Mouse (Mus musculus) spleen, adult 2 months (tissue): ENCODE measurements around the gene Stk33. TPM values are rescaled to one million over a fixed set of nuclear protein-coding genes. Genes with fewer than 3 reads are reported as not detected.

Experiments used
- DNase-seq, 2 experiments: peaks; one replicate each; pipeline versions ENCODE4 v3.0.0 to v3.0.0-alpha.2; 2012 to 2021; ENCODE audit warnings: low spot score in 2 of 2, low read depth in 1 of 2
- H3K27ac ChIP-seq: fragments of 200-500 bp; 2 replicates; pipeline ENCODE4 v1.5.1; 2012; ENCODE audit warnings: low read length, inconsistent platforms; ENCODE audit not compliant: insufficient read depth
- H3K27me3 ChIP-seq: fragments of 200-500 bp; 2 replicates; pipeline ENCODE4 v1.6.1; 2012; ENCODE audit warnings: mild to moderate bottlenecking, moderate library complexity, low read length, inconsistent platforms; ENCODE audit not compliant: control insufficient read depth, insufficient read depth
- H3K36me3 ChIP-seq: fragments of 200-500 bp; 2 replicates; pipeline ENCODE4 v1.6.1; 2012; ENCODE audit warnings: mild to moderate bottlenecking, low read length, inconsistent platforms; ENCODE audit not compliant: control insufficient read depth, insufficient read depth
- H3K4me1 ChIP-seq: fragments of 200-500 bp; 2 replicates; pipeline ENCODE4 v1.6.1; 2011; ENCODE audit warnings: inconsistent platforms; ENCODE audit not compliant: control insufficient read depth, insufficient read depth, insufficient read length
- H3K4me3 ChIP-seq: fragments of 200-500 bp; 2 replicates; pipeline ENCODE4 v1.5.1; 2011; ENCODE audit warnings: mild to moderate bottlenecking, inconsistent platforms; ENCODE audit not compliant: insufficient read depth, insufficient read length; ENCODE audit errors: extremely low read depth
- CTCF ChIP-seq: fragments of 200-500 bp; IDR thresholded peaks from 2 replicates; pipeline ENCODE4 v1.5.1; 2011; ENCODE audit warnings: mild to moderate bottlenecking, inconsistent platforms; ENCODE audit not compliant: insufficient read depth, insufficient read length, insufficient replicate concordance; ENCODE audit errors: extremely low read depth
- POLR2A ChIP-seq: fragments of 200-500 bp; IDR thresholded peaks from 2 replicates; pipeline ENCODE4 v1.6.1; 2011; ENCODE audit warnings: low read depth, low read length, inconsistent platforms
- WGBS: fragments of 180-500 bp; shearing (Covaris S2); methylation state at CpG from one replicate; pipeline ENCODE4 v1.1.7; 2018; 5-methylcytosine and 5-hydroxymethylcytosine counted together
- polyA plus RNA-seq: library from polyadenylated mRNA; depleted of rRNA; stranded (reverse); fragments of >200 nt; gene quantifications from 2 replicates; pipeline ENCODE4 v1.2.3, GENCODE M21; 2012

Gene Stk33
- polyA plus RNA-seq, 1 experiment = not detected

DNA sequence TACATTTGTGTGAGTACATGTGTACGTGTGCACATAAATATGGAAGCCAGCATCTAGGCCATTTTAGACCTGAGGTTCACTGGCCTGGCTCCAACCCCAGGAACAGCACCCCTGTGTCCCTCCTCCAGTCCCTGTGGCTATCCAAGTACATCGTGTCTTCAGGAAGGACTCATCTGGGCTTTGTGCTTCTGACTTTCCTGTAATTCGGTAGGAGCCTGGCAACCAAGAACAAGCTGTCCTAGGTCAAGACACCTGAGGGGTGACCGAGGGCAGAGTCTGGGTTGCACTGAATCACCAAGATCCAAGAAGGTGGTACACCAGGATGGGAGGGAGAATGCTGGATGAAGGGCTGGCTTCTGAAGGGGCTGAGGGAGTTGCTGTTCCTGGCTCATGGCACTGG, 163.0 kb downstream of the Stk33 start:
- Histone ChIP-seq H3K36me3 (no peaks in the 10 kb centered on the region), H3K27me3 (no peaks in the 10 kb centered on the region), H3K4me3 (no peak overlapping the region), H3K27ac (no peak overlapping the region), H3K4me1 (no peaks in the 10 kb centered on the region)
- 82% methylated on average over 4 of the region's 4 CpGs for WGBS
- no peak for DNase-seq
- TF ChIP-seq CTCF (no peak), POLR2A (no peak)

DNA sequence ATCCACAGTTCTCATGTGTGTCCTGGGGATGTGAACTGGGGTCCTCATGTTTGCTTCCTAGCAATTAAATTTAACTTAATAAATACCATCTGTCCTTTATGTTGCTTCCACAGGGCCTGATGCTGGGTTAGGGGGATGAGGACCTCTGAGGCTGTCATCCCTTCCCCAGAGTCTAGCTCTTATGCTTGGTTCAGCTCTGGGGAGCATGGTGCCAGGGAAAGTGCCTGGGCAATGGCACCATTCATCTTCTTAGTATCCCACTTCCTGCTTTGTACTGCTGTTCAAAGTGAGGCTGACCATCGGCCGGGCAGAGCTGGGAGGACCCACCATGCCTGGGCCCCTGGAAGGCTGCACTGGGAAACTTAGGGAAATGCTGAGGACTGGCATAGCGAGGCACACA, 163.7 kb downstream of the Stk33 start:
- WGBS = 90% methylated on average over 3 of the region's 3 CpGs
- H3K27ac ChIP-seq = no peak overlapping the region
- H3K36me3 ChIP-seq = no peaks in the 10 kb centered on the region
- no peaks in the 10 kb centered on the region for H3K27me3 ChIP-seq
- no peak for TF ChIP-seq CTCF
- no peaks in the 10 kb centered on the region for H3K4me1 ChIP-seq
- no peak for DNase-seq
- H3K4me3 ChIP-seq = no peak overlapping the region

DNA sequence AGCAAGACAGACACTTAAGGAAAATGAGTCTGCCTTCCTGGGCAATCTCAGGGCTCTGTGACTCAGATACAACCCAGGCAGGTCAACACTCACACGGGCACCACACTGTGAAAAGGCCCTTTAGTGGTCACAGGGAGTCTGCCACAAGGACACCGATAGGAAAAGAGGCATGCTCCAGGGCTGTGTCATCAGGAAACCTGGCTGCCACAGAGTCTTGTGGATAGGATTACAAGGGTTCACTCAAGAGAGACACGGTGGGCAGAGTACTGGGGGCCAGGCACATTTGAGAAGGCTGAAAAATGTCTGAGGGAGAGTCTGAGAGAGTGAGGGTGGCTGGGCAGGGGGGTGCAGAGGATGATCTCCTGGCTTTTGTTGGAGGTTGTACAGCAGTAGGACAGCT, 164.6 kb downstream of the Stk33 start:
- Histone ChIP-seq H3K4me3 (no peak overlapping the region), H3K27me3 (no peaks in the 10 kb centered on the region), H3K27ac (no peak overlapping the region), H3K4me1 (no peaks in the 10 kb centered on the region), H3K36me3 (no peaks in the 10 kb centered on the region)
- WGBS = 70% methylated on average over 3 of the region's 3 CpGs
- no peak for DNase-seq
- no peak for TF ChIP-seq POLR2A
- no peak for TF ChIP-seq CTCF

- TF ChIP-seq POLR2A (no peak), CTCF (no peak)
- Histone ChIP-seq H3K4me3 (no peak overlapping the region), H3K36me3 (no peaks in the 10 kb centered on the region), H3K27me3 (no peaks in the 10 kb centered on the region), H3K27ac (no peak overlapping the region), H3K4me1 (peaks cover 3% of the 10 kb centered on the region; the same call in 1 of the 2 replicates)
- WGBS = 78% methylated on average over 4 of the region's 4 CpGs
- DNase-seq = no peak
Observed at GRCm38 (mm10) chr7:109269046-109269445, 169.8 kb downstream of the Stk33 start.

GRCm38 (mm10) chr7:109267370-109267769, 171.5 kb downstream of the Stk33 start:
- Histone ChIP-seq H3K4me1 (peaks cover 3% of the 10 kb centered on the region; the same call in 1 of the 2 replicates), H3K4me3 (no peak overlapping the region), H3K27me3 (no peaks in the 10 kb centered on the region), H3K27ac (no peak overlapping the region), H3K36me3 (no peaks in the 10 kb centered on the region)
- 72% methylated on average over 4 of the region's 4 CpGs for WGBS
- TF ChIP-seq POLR2A (no peak), CTCF (no peak)
- no peak for DNase-seq

DNA sequence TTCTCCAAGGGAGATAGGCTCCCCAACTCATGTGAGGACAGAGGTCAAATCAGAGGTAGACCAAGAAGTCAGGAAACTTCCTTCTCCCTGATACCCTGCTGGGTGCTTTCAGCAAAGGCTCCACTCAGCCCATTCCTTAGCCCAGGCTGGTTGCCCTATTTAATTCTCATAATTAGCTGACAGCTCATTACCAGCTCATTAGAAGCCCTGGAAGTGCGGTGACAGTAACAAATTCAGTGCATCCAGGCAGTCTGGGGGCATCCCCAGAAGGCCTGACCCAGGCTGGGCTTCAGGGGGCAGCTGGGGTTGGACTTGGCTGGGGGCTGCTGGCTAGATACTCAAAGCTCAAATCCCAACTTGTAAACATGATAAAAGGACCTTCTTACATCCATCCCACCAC, 172.7 kb downstream of the Stk33 start:
- no peak overlapping the region for H3K4me3 ChIP-seq
- no peaks in the 10 kb centered on the region for H3K27me3 ChIP-seq
- no peak for DNase-seq
- WGBS = 86% methylated on average over 1 of the region's 1 CpGs
- H3K36me3 ChIP-seq = no peaks in the 10 kb centered on the region
- peaks cover 3% of the 10 kb centered on the region; the same call in 1 of the 2 replicates for H3K4me1 ChIP-seq
- TF ChIP-seq POLR2A (no peak), CTCF (no peak)
- H3K27ac ChIP-seq = no peak overlapping the region

GRCm38 (mm10) chr7:109265606-109266005, 173.3 kb downstream of the Stk33 start:
- TF ChIP-seq CTCF = no peak
- no peak for TF ChIP-seq POLR2A
- Histone ChIP-seq H3K27me3 (no peaks in the 10 kb centered on the region), H3K4me3 (no peak overlapping the region), H3K36me3 (no peaks in the 10 kb centered on the region), H3K27ac (no peak overlapping the region), H3K4me1 (peaks cover 3% of the 10 kb centered on the region; the same call in 1 of the 2 replicates)
- no peak for DNase-seq
- WGBS = 26% methylated on average over 5 of the region's 5 CpGs
